Mouse (Mus musculus): ENCODE results near the gene Smarcc1.

DNA sequence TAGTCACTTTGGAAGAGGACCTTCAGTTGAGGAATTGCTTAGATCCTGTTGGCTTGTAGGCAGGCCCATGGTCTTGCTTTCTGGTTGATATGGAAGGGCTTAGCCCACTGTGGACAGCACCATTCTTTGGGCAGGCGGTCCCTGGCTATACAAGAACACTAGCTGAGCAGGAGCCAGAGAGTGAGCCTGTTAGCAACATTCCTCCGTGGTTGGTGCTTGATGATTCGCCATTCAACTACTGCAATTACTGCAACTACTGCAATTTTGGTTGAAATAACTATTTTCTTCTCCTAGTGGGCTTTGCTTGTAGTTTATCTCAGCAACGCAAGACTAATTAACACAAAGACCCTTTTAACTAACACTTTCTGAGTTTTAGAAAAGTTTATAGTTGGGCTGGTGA, 108.7 kb downstream of the Smarcc1 start:
- TF ChIP-seq CTCF (IDR thresholded peaks at IDR 0.05; ENCODE audit: low read depth), result no peak
- no peak for TF ChIP-seq EP300 (IDR thresholded peaks at IDR 0.05; ENCODE audit: low read depth)
